Mouse (Mus musculus): ENCODE measurements around the gene Plekhf1. TPM values are rescaled to one million over a fixed set of nuclear protein-coding genes. Genes with fewer than 3 reads are reported as not detected.

Plekhf1 gene
- polyA plus RNA-seq, 1 experiment from 2014 or later: 0.79 TPM

DNA sequence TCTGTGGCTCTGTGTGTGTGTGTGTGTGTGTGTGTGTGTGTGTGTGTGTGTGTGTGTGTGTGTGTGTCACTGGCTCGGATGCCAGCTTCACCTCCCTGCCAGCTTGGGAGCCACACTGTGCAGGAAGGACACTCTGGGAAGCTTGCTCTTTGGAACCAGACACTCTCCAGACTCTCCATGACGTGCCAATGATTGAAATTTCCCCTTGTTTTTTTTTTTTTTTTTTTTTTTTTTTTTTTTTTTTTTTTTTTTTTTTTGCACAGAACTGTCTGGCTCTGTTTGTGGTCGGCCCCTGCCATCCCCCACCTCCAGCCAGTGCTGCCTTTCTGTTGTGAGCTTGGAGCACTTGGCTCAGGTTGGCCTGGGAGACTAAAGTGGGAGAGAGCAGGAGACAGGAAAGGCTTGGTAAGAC, 15.2 kb downstream of the Plekhf1 start:
- Histone ChIP-seq H3K4me3 (ENCODE audit: low read length) (no peak overlapping the region), H3K9me3 (ENCODE audit: control insufficient read depth, low read length) (no peaks in the 10 kb centered on the region), H3K9ac (ENCODE audit: low read depth, low read length) (no peak overlapping the region), H3K27ac (ENCODE audit: low read depth, low read length) (no peak overlapping the region), H3K27me3 (replicated peaks; ENCODE audit: control insufficient read depth, insufficient read depth, low read length) (no peaks in the 10 kb centered on the region), H3K4me1 (ENCODE audit: control insufficient read depth, insufficient read depth, low read depth, low read length) (peaks cover under 1% of the 10 kb centered on the region; the same call in 1 of the 2 replicates), H3K36me3 (ENCODE audit: control insufficient read depth, insufficient read depth, low read length) (no peaks in the 10 kb centered on the region), H3K4me2 (ENCODE audit: low read length) (no peak overlapping the region)
- no peak for ATAC-seq
- 31% methylated on average over 3 of the region's 3 CpGs for WGBS

DNA sequence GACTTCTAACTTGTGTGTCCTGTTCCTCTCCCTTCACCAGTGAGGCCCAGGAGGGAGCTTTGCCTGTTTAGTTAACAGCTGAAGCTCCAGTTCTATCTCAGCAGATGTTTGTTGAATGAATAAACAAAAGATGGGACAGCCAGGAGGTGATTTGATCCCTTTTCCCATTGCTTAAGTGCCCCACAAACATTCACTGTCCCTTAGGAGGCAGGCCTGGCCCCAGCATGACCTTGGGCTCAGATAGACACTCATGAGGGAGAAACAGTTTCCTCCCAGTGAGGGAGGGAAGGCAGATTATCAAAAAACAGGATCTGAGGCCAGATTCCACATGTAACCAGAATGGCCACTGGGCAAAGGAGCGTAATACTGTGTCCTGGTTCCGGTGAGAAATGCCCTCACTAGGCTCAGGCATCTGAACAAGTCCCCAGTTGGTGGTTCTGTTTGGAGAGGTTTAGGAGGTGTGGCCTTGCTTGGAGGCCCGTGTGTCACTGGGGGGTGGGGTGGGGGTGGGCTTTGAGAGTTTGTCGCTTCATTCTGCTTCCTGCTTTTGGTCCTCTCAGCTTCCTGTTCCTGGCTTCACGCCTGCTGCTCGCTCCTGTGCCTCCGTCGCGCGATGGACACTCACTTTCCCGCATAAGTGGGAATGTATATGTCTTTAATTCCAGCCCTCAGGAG, 18.2 kb downstream of the Plekhf1 start:
- H3K27ac ChIP-seq (ENCODE audit: low read depth, low read length): no peak overlapping the region
- no peak overlapping the region for H3K4me2 ChIP-seq (ENCODE audit: low read length)
- WGBS: 70% methylated on average over 11 of the region's 11 CpGs
- no peaks in the 10 kb centered on the region for H3K4me1 ChIP-seq (ENCODE audit: control insufficient read depth, insufficient read depth, low read depth, low read length)
- H3K9me3 ChIP-seq (ENCODE audit: control insufficient read depth, low read length): no peaks in the 10 kb centered on the region
- H3K9ac ChIP-seq (ENCODE audit: low read depth, low read length): no peak overlapping the region
- H3K27me3 ChIP-seq (replicated peaks; ENCODE audit: control insufficient read depth, insufficient read depth, low read length): no peaks in the 10 kb centered on the region
- H3K4me3 ChIP-seq (ENCODE audit: low read length): no peak overlapping the region
- ATAC-seq: no peak
- H3K36me3 ChIP-seq (ENCODE audit: control insufficient read depth, insufficient read depth, low read length): no peaks in the 10 kb centered on the region

- Histone ChIP-seq H3K9ac (ENCODE audit: low read depth, low read length) (no peak overlapping the region), H3K36me3 (ENCODE audit: control insufficient read depth, insufficient read depth, low read length) (no peaks in the 10 kb centered on the region), H3K4me2 (ENCODE audit: low read length) (no peak overlapping the region), H3K4me3 (ENCODE audit: low read length) (no peak overlapping the region), H3K27ac (ENCODE audit: low read depth, low read length) (no peak overlapping the region), H3K4me1 (ENCODE audit: control insufficient read depth, insufficient read depth, low read depth, low read length) (no peaks in the 10 kb centered on the region), H3K27me3 (replicated peaks; ENCODE audit: control insufficient read depth, insufficient read depth, low read length) (no peaks in the 10 kb centered on the region), H3K9me3 (ENCODE audit: control insufficient read depth, low read length) (no peaks in the 10 kb centered on the region)
- ATAC-seq: no peak
- WGBS: 61% methylated on average over 3 of the region's 3 CpGs
Measured at GRCm38 (mm10) chr7:38208969-38209368, 18.8 kb downstream of the Plekhf1 start.

GRCm38 (mm10) chr7:38206564-38206963, 21.3 kb downstream of the Plekhf1 start:
- H3K4me3 ChIP-seq (ENCODE audit: low read length): no peak overlapping the region
- 74% methylated on average over 3 of the region's 3 CpGs for WGBS

GRCm38 (mm10) chr7:38205801-38206200, 22.0 kb downstream of the Plekhf1 start:
- no peak overlapping the region for H3K9ac ChIP-seq (ENCODE audit: low read depth, low read length)
- H3K36me3 ChIP-seq (ENCODE audit: control insufficient read depth, insufficient read depth, low read length): no peaks in the 10 kb centered on the region
- H3K27me3 ChIP-seq (replicated peaks; ENCODE audit: control insufficient read depth, insufficient read depth, low read length): no peaks in the 10 kb centered on the region
- H3K9me3 ChIP-seq (ENCODE audit: control insufficient read depth, low read length): no peaks in the 10 kb centered on the region
- H3K4me1 ChIP-seq (ENCODE audit: control insufficient read depth, insufficient read depth, low read depth, low read length): no peaks in the 10 kb centered on the region
- no peak overlapping the region for H3K4me2 ChIP-seq (ENCODE audit: low read length)
- ATAC-seq: no peak
- no peak overlapping the region for H3K27ac ChIP-seq (ENCODE audit: low read depth, low read length)
- H3K4me3 ChIP-seq (ENCODE audit: low read length): no peak overlapping the region
- 28% methylated on average over 2 of the region's 2 CpGs for WGBS

More at GRCm38 (mm10) chr7:38206564-38206963, 21.3 kb downstream of the Plekhf1 start:
- Histone ChIP-seq H3K4me2 (ENCODE audit: low read length) (no peak overlapping the region), H3K9me3 (ENCODE audit: control insufficient read depth, low read length) (no peaks in the 10 kb centered on the region), H3K27me3 (replicated peaks; ENCODE audit: control insufficient read depth, insufficient read depth, low read length) (no peaks in the 10 kb centered on the region), H3K9ac (ENCODE audit: low read depth, low read length) (no peak overlapping the region), H3K36me3 (ENCODE audit: control insufficient read depth, insufficient read depth, low read length) (no peaks in the 10 kb centered on the region), H3K4me1 (ENCODE audit: control insufficient read depth, insufficient read depth, low read depth, low read length) (no peaks in the 10 kb centered on the region), H3K27ac (ENCODE audit: low read depth, low read length) (no peak overlapping the region)
- no peak for ATAC-seq

DNA sequence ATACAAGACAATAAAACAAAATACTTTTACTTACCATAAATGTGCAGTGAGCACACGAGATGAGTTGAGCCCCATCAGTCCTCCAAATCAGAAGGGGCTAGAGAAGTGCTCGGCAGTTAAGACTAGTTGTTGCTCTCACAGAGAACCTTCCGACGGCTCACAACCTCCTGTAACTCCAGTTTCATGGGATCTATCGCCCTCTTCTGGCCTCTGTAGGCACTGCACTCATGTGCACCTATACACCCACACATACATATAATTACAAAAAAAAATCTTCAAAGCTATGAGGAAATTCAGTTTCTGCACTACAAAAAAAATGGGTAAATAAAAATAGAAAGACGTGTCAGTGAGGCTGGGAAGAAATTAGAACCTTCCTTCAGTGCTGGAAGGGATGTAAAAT, 23.5 kb downstream of the Plekhf1 start:
- no peaks in the 10 kb centered on the region for H3K27me3 ChIP-seq (replicated peaks; ENCODE audit: control insufficient read depth, insufficient read depth, low read length)
- H3K9ac ChIP-seq (ENCODE audit: low read depth, low read length): no peak overlapping the region
- no peaks in the 10 kb centered on the region for H3K36me3 ChIP-seq (ENCODE audit: control insufficient read depth, insufficient read depth, low read length)
- no peak for ATAC-seq
- WGBS: 92% methylated on average over 6 of the region's 6 CpGs
- H3K4me1 ChIP-seq (ENCODE audit: control insufficient read depth, insufficient read depth, low read depth, low read length): peaks cover 3% of the 10 kb centered on the region; the same call in 1 of the 2 replicates
- H3K9me3 ChIP-seq (ENCODE audit: control insufficient read depth, low read length): no peaks in the 10 kb centered on the region
- H3K27ac ChIP-seq (ENCODE audit: low read depth, low read length): no peak overlapping the region
- no peak overlapping the region for H3K4me3 ChIP-seq (ENCODE audit: low read length)
- H3K4me2 ChIP-seq (ENCODE audit: low read length): no peak overlapping the region

- Histone ChIP-seq H3K4me3 (ENCODE audit: low read length) (no peak overlapping the region; the same call in 1 of the 2 replicates), H3K36me3 (ENCODE audit: control insufficient read depth, insufficient read depth, low read length) (no peaks in the 10 kb centered on the region), H3K9ac (ENCODE audit: low read depth, low read length) (no peak overlapping the region), H3K4me2 (ENCODE audit: low read length) (peak overlapping the region; percentile 83), H3K27me3 (replicated peaks; ENCODE audit: control insufficient read depth, insufficient read depth, low read length) (no peaks in the 10 kb centered on the region), H3K4me1 (ENCODE audit: control insufficient read depth, insufficient read depth, low read depth, low read length) (peaks cover 3% of the 10 kb centered on the region; the same call in 1 of the 2 replicates), H3K27ac (ENCODE audit: low read depth, low read length) (no peak overlapping the region), H3K9me3 (ENCODE audit: control insufficient read depth, low read length) (no peaks in the 10 kb centered on the region)
- 23% methylated on average over 3 of the region's 3 CpGs for WGBS
- no peak; the same call in 1 of the 2 replicates for ATAC-seq
Measured at GRCm38 (mm10) chr7:38201290-38201658, 26.5 kb downstream of the Plekhf1 start.

DNA sequence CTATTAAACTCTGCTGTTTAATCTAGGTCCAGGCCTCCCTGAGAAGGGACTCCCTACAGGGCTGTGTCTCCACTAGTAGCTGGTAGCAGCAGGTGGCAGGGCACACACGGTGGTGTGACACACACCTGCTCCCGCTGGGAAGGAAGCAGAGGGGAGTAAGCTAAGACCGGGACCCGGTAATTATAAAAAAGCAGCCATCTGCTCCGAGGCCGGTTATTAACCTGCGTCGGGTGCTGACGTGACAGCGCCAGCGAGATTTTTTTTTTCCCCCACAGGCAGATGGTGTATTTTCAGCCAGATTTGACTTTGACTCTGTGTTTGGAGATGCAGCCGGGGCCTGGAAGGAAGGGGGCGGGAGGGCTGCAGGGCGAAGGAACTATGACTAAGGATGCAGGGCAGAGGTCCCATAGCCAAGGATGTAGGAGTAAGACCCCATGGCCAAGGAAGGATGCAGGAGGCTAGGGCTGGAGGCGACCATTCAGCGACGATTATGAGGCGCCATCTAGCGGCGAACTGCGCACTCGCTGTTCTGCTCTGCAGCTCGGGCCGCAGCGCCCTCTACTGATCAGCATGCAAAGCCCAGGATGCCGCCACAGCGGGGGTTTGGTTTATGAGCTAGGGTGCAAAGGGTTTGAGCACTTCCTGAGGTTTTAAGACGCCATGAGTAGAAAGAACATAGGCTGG, 27.1 kb downstream of the Plekhf1 start:
- peak overlapping the region; percentile 67 for H3K27ac ChIP-seq (ENCODE audit: low read depth, low read length)
- peak overlapping the region; percentile 72 for H3K9ac ChIP-seq (ENCODE audit: low read depth, low read length)
- H3K4me1 ChIP-seq (ENCODE audit: control insufficient read depth, insufficient read depth, low read depth, low read length): peaks cover 3% of the 10 kb centered on the region; the same call in 1 of the 2 replicates
- H3K9me3 ChIP-seq (ENCODE audit: control insufficient read depth, low read length): no peaks in the 10 kb centered on the region
- peak; percentile 94 for ATAC-seq
- no peaks in the 10 kb centered on the region for H3K36me3 ChIP-seq (ENCODE audit: control insufficient read depth, insufficient read depth, low read length)
- WGBS: under 1% methylated on average over 28 of the region's 28 CpGs
- H3K4me2 ChIP-seq (ENCODE audit: low read length): peak overlapping the region; percentile 83
- no peaks in the 10 kb centered on the region for H3K27me3 ChIP-seq (replicated peaks; ENCODE audit: control insufficient read depth, insufficient read depth, low read length)
- peak overlapping the region; percentile 39 for H3K4me3 ChIP-seq (ENCODE audit: low read length)

DNA sequence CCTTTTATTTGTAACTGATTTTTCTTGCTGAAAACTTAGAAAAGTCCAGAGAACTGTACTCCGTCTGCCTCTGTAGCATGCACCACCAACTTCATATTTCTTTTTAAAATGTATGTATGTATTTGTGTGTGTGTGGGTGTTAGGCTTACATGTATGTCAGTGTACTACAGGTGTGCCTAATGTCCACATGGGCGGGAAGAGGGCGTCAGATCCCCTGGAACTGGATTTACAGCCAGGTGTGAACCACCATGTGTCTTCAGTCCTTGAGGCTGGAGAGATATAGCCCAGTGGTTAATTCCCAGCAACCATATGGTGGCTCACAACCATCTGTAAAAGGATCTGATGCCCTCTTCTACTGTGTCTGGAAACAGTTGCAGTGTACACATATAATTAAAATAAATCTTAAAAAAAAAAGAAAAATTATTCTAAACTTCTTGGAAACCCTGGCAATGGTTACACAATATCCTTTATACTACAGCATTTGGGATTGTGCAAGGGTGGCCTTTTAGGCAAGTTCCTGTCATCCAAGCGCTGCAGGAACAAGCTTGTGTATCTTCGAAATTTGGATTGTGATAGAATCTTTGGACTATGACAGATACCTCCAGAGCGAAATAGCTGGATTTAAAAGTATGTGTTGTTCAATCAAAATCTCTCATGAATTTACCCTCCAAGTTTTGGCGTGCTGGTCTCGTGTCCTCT, 27.8 kb downstream of the Plekhf1 start:
- no peak overlapping the region for H3K9ac ChIP-seq (ENCODE audit: low read depth, low read length)
- peaks cover 3% of the 10 kb centered on the region; the same call in 1 of the 2 replicates for H3K4me1 ChIP-seq (ENCODE audit: control insufficient read depth, insufficient read depth, low read depth, low read length)
- H3K27ac ChIP-seq (ENCODE audit: low read depth, low read length): no peak overlapping the region
- 0 out of 2 replicates have a peak, but pooled peaks cover 2% of the 10 kb centered on the region for H3K36me3 ChIP-seq (ENCODE audit: control insufficient read depth, insufficient read depth, low read length)
- no peak for ATAC-seq
- H3K4me3 ChIP-seq (ENCODE audit: low read length): no peak overlapping the region; the same call in 1 of the 2 replicates
- H3K9me3 ChIP-seq (ENCODE audit: control insufficient read depth, low read length): no peaks in the 10 kb centered on the region
- no peaks in the 10 kb centered on the region for H3K27me3 ChIP-seq (replicated peaks; ENCODE audit: control insufficient read depth, insufficient read depth, low read length)
- peak overlapping the region; percentile 83 for H3K4me2 ChIP-seq (ENCODE audit: low read length)
- 68% methylated on average over 8 of the region's 8 CpGs for WGBS
